Mouse (Mus musculus) forebrain, embryonic 10.5 days (tissue): ENCODE results near the gene Padi1. TPM values are rescaled to one million over a fixed set of nuclear protein-coding genes. Genes with fewer than 3 reads are reported as not detected.

ENCODE experiments used
- DNase-seq: peaks from one replicate; pipeline ENCODE4 v3.0.0-alpha.2; 2017; ENCODE audit warnings: low spot score; ENCODE audit errors: extremely low spot score
- H3K27ac ChIP-seq: fragments of 300-500 bp; sonication (generic); 2 replicates; pipeline ENCODE4 v1.5.1; 2016; ENCODE audit warnings: mild to moderate bottlenecking
- H3K27me3 ChIP-seq: fragments of 300-500 bp; sonication (generic); 2 replicates; pipeline ENCODE4 v1.6.1; 2016; ENCODE audit warnings: mild to moderate bottlenecking; ENCODE audit not compliant: poor library complexity, severe bottlenecking
- H3K36me3 ChIP-seq: fragments of 300-500 bp; sonication (generic); replicated peaks from 2 replicates; pipeline ENCODE4 v1.6.1; 2016; ENCODE audit warnings: mild to moderate bottlenecking, moderate library complexity
- H3K4me1 ChIP-seq: fragments of 300-500 bp; sonication (generic); 2 replicates; pipeline ENCODE4 v1.6.1; 2016
- H3K4me3 ChIP-seq: fragments of 300-500 bp; sonication (generic); 2 replicates; pipeline ENCODE4 v1.5.1; 2016; ENCODE audit warnings: mild to moderate bottlenecking, moderate library complexity
- H3K9me3 ChIP-seq: fragments of 300-500 bp; sonication (generic); 2 replicates; pipeline ENCODE4 v1.6.1; 2016; ENCODE audit warnings: mild to moderate bottlenecking, moderate library complexity
- WGBS: fragments of 180-500 bp; shearing (Covaris S2); methylation state at CpG from one replicate; pipeline ENCODE4 v1.1.7; 2016; 5-methylcytosine and 5-hydroxymethylcytosine counted together
- polyA plus RNA-seq: library from polyadenylated mRNA; unstranded; fragments of >200 nt; fragmentation: Nextera tagmentation; extraction: Ambion mirVana; gene quantifications from 2 replicates; pipeline ENCODE4 v1.2.1, GENCODE M21; 2016

Padi1 gene
- polyA plus RNA-seq, 1 experiment from 2014 or later: 0.06 TPM

GRCm38 (mm10) chr4:140770433-140770832 lies 75.1 kb downstream of the Padi1 start:
- DNase-seq: no peak
- Histone ChIP-seq H3K36me3 (no peaks in the 10 kb centered on the region), H3K4me3 (peak overlapping the region; percentile 32), H3K4me1 (peaks cover 13% of the 10 kb centered on the region), H3K27ac (peak overlapping the region; percentile 16), H3K27me3 (no peaks in the 10 kb centered on the region), H3K9me3 (no peaks in the 10 kb centered on the region)
- 15% methylated on average over 13 of the region's 13 CpGs for WGBS

GRCm38 (mm10) chr4:140768973-140769372 lies 76.6 kb downstream of the Padi1 start:
- 87% methylated on average over 5 of the region's 5 CpGs for WGBS
- no peaks in the 10 kb centered on the region for H3K9me3 ChIP-seq
- no peaks in the 10 kb centered on the region for H3K36me3 ChIP-seq
- no peak overlapping the region for H3K4me3 ChIP-seq
- DNase-seq: no peak
- H3K27ac ChIP-seq: no peak overlapping the region
- no peaks in the 10 kb centered on the region for H3K27me3 ChIP-seq
- H3K4me1 ChIP-seq: peaks cover 9% of the 10 kb centered on the region

GRCm38 (mm10) chr4:140765936-140766335 lies 79.6 kb downstream of the Padi1 start:
- no peak for DNase-seq
- H3K27ac ChIP-seq: no peak overlapping the region
- no peak overlapping the region for H3K4me3 ChIP-seq
- WGBS: 91% methylated on average over 3 of the region's 3 CpGs
- H3K4me1 ChIP-seq: peaks cover 8% of the 10 kb centered on the region
- no peaks in the 10 kb centered on the region for H3K9me3 ChIP-seq
- no peaks in the 10 kb centered on the region for H3K27me3 ChIP-seq
- H3K36me3 ChIP-seq: no peaks in the 10 kb centered on the region

GRCm38 (mm10) chr4:140763158-140763557 lies 82.4 kb downstream of the Padi1 start:
- Histone ChIP-seq H3K4me3 (no peak overlapping the region), H3K9me3 (no peaks in the 10 kb centered on the region), H3K27me3 (no peaks in the 10 kb centered on the region), H3K4me1 (peaks cover 15% of the 10 kb centered on the region), H3K27ac (no peak overlapping the region), H3K36me3 (no peaks in the 10 kb centered on the region)
- DNase-seq: peak; percentile 62
- 18% methylated on average over 9 of the region's 9 CpGs for WGBS

Other genes starting within 250 kb of the Padi1 start
- gene Arhgef10l, start 179.8 kb downstream of the Padi1 start, polyA plus RNA-seq: 22.1 and 23.0 TPM in 2 replicates
- 40.8 and 44.7 TPM in 2 replicates for gene Rcc2, start 145.2 kb downstream of the Padi1 start, polyA plus RNA-seq
- not detected in 2 replicates for gene Padi6, start 103.1 kb downstream of the Padi1 start, polyA plus RNA-seq
- gene Padi4, start 71.5 kb downstream of the Padi1 start, polyA plus RNA-seq: 1.4 and 1.5 TPM in 2 replicates
- gene Padi3, start 35.1 kb downstream of the Padi1 start, polyA plus RNA-seq: 0.16 and 0.23 TPM in 2 replicates
- gene Padi2, start 60.6 kb upstream of the Padi1 start, polyA plus RNA-seq: 0.30 and 0.66 TPM in 2 replicates
- 411 and 415 TPM in 2 replicates for gene Sdhb, start 115.4 kb upstream of the Padi1 start, polyA plus RNA-seq
- gene Atp13a2, start 141.1 kb upstream of the Padi1 start, polyA plus RNA-seq: 39.9 and 40.6 TPM in 2 replicates
- gene Mfap2, start 164.6 kb upstream of the Padi1 start, polyA plus RNA-seq: 265 TPM in 2 replicates
- gene Crocc, start 214.8 kb upstream of the Padi1 start, polyA plus RNA-seq: 10.0 and 10.9 TPM in 2 replicates
- gene Necap2, start 232.6 kb upstream of the Padi1 start, polyA plus RNA-seq: 54.1 and 54.7 TPM in 2 replicates
- 0.15 and 0.17 TPM in 2 replicates for gene Spata21, start 242.6 kb upstream of the Padi1 start, polyA plus RNA-seq